Mouse (Mus musculus) ovary, adult 18-20 months (tissue): ENCODE results near the gene Plek2.

Experiments used
- DNase-seq: peaks from one replicate; pipeline ENCODE4 v3.0.0; 2022; ENCODE audit warnings: low spot score, mixed read lengths

Plek2 gene

GRCm38 (mm10) chr12:78910684-78911461 is 4.1 kb upstream of the Plek2 start:
- no peak for DNase-seq

GRCm38 (mm10) chr12:78908081-78908605 is 1.4 kb upstream of the Plek2 start:
- DNase-seq, result no peak

- DNase-seq, result no peak
Measured at GRCm38 (mm10) chr12:78904499-78904898, 2.3 kb downstream of the Plek2 start.

- DNase-seq, result no peak
Measured at GRCm38 (mm10) chr12:78903313-78903712, 3.5 kb downstream of the Plek2 start.

- DNase-seq, result no peak
Measured at GRCm38 (mm10) chr12:78901467-78901866, 5.3 kb downstream of the Plek2 start.

- DNase-seq, result no peak
Measured at GRCm38 (mm10) chr12:78897861-78898260, 8.9 kb downstream of the Plek2 start.

- DNase-seq, result no peak
Measured at GRCm38 (mm10) chr12:78891149-78891548, 15.6 kb downstream of the Plek2 start.

- DNase-seq, result no peak
Measured at GRCm38 (mm10) chr12:78890062-78890461, 16.7 kb downstream of the Plek2 start.

- no peak for DNase-seq
Measured at GRCm38 (mm10) chr12:78874581-78874980, 32.2 kb downstream of the Plek2 start.

GRCm38 (mm10) chr12:78868115-78868514 is 38.6 kb downstream of the Plek2 start:
- no peak for DNase-seq

GRCm38 (mm10) chr12:78865434-78865833 is 41.3 kb downstream of the Plek2 start:
- no peak for DNase-seq

GRCm38 (mm10) chr12:78862254-78862730 is 44.5 kb downstream of the Plek2 start:
- DNase-seq, result no peak

- DNase-seq, result peak; percentile 99
Measured at GRCm38 (mm10) chr12:78861496-78862253, 45.1 kb downstream of the Plek2 start, which contains the start of the genes Atp6v1d and Eif2s1. Gene Atp6v1d (minus strand): TSS chr12:78861638. Gene Eif2s1 (plus strand): TSS chr12:78861819.

GRCm38 (mm10) chr12:78860921-78861495 is 45.8 kb downstream of the Plek2 start:
- DNase-seq, result no peak

GRCm38 (mm10) chr12:78848246-78848645 is 58.5 kb downstream of the Plek2 start:
- no peak for DNase-seq

GRCm38 (mm10) chr12:78842429-78842828 is 64.3 kb downstream of the Plek2 start:
- DNase-seq, result no peak

GRCm38 (mm10) chr12:78839906-78840305 is 66.9 kb downstream of the Plek2 start:
- DNase-seq, result no peak
